Mouse (Mus musculus) embryonic facial prominence, embryonic 12.5 days (tissue): ENCODE results near the gene Phf21b. TPM values are rescaled to one million over a fixed set of nuclear protein-coding genes. Genes with fewer than 3 reads are reported as not detected.

Source experiments
- ATAC-seq: fragments of 200-750 bp; cut with Nextera tagmentation; 2 replicates; pipeline ENCODE4 v1.8.0; 2017; ENCODE audit not compliant: insufficient number of reproducible peaks, insufficient read depth, low FRiP score, low TSS enrichment
- H3K27ac ChIP-seq: fragments of 300-500 bp; sonication (generic); 2 replicates; pipeline ENCODE4 v1.5.1; 2016; ENCODE audit warnings: mild to moderate bottlenecking
- H3K27me3 ChIP-seq: fragments of 300-500 bp; sonication (generic); 2 replicates; pipeline ENCODE4 v1.6.1; 2016; ENCODE audit warnings: mild to moderate bottlenecking, moderate library complexity
- H3K36me3 ChIP-seq: fragments of 300-500 bp; sonication (generic); 2 replicates; pipeline ENCODE4 v1.6.1; 2016; ENCODE audit warnings: mild to moderate bottlenecking
- H3K4me1 ChIP-seq: fragments of 300-500 bp; sonication (generic); 2 replicates; pipeline ENCODE4 v1.6.1; 2016
- H3K4me2 ChIP-seq: fragments of 300-500 bp; sonication (generic); replicated peaks from 2 replicates; pipeline ENCODE4 v1.6.1; 2016; ENCODE audit warnings: mild to moderate bottlenecking, moderate library complexity
- H3K4me3 ChIP-seq: fragments of 300-500 bp; sonication (generic); 2 replicates; pipeline ENCODE4 v1.5.1; 2016; ENCODE audit warnings: mild to moderate bottlenecking
- H3K9ac ChIP-seq: fragments of 300-500 bp; sonication (generic); 2 replicates; pipeline ENCODE4 v1.6.1; 2016; ENCODE audit warnings: mild to moderate bottlenecking, moderate library complexity
- H3K9me3 ChIP-seq: fragments of 300-500 bp; sonication (generic); 2 replicates; pipeline ENCODE4 v1.6.1; 2016; ENCODE audit warnings: mild to moderate bottlenecking, moderate library complexity
- WGBS: fragments of 180-500 bp; shearing (Covaris S2); methylation state at CpG from one replicate; pipeline ENCODE4 v1.1.7; 2016; 5-methylcytosine and 5-hydroxymethylcytosine counted together
- polyA plus RNA-seq: library from polyadenylated mRNA; unstranded; fragments of >200 nt; fragmentation: Nextera tagmentation; extraction: Ambion mirVana; gene quantifications from 2 replicates; pipeline ENCODE4 v1.2.1, GENCODE M21; 2016

Gene Phf21b
- polyA plus RNA-seq, 1 experiment from 2014 or later, result 1.9 TPM

GRCm38 (mm10) chr15:84812831-84813357, 43.0 kb downstream of the Phf21b start:
- Histone ChIP-seq H3K27me3 (no peaks in the 10 kb centered on the region), H3K27ac (no peak overlapping the region), H3K4me1 (peaks cover 3% of the 10 kb centered on the region; the same call in 1 of the 2 replicates), H3K9me3 (no peaks in the 10 kb centered on the region), H3K36me3 (no peaks in the 10 kb centered on the region), H3K9ac (no peak overlapping the region), H3K4me3 (no peak overlapping the region), H3K4me2 (no peak overlapping the region)
- WGBS, result 77% methylated on average over 11 of the region's 11 CpGs
- no peak for ATAC-seq

GRCm38 (mm10) chr15:84811126-84811525, 44.7 kb downstream of the Phf21b start:
- 75% methylated on average over 5 of the region's 5 CpGs for WGBS
- ATAC-seq, result no peak
- no peaks in the 10 kb centered on the region for H3K27me3 ChIP-seq
- H3K4me2 ChIP-seq, result no peak overlapping the region
- no peak overlapping the region for H3K9ac ChIP-seq
- no peak overlapping the region for H3K4me3 ChIP-seq
- peaks cover 3% of the 10 kb centered on the region; the same call in 1 of the 2 replicates for H3K4me1 ChIP-seq
- no peaks in the 10 kb centered on the region for H3K36me3 ChIP-seq
- no peaks in the 10 kb centered on the region for H3K9me3 ChIP-seq
- H3K27ac ChIP-seq, result no peak overlapping the region

- Histone ChIP-seq H3K4me1 (no peaks in the 10 kb centered on the region), H3K36me3 (peaks cover 10% of the 10 kb centered on the region; the same call in 1 of the 2 replicates), H3K4me3 (no peak overlapping the region), H3K9ac (no peak overlapping the region), H3K9me3 (no peaks in the 10 kb centered on the region), H3K27me3 (no peaks in the 10 kb centered on the region), H3K4me2 (no peak overlapping the region), H3K27ac (no peak overlapping the region)
- WGBS, result 84% methylated on average over 21 of the region's 21 CpGs
- no peak for ATAC-seq
These were observed 46.4 kb downstream of the Phf21b start for GRCm38 (mm10) chr15:84809275-84809952.

- Histone ChIP-seq H3K27me3 (no peaks in the 10 kb centered on the region), H3K4me3 (no peak overlapping the region), H3K36me3 (peaks cover 24% of the 10 kb centered on the region; the same call in 1 of the 2 replicates), H3K4me1 (no peaks in the 10 kb centered on the region), H3K27ac (no peak overlapping the region), H3K9me3 (no peaks in the 10 kb centered on the region), H3K4me2 (no peak overlapping the region), H3K9ac (no peak overlapping the region)
- no peak for ATAC-seq
- 58% methylated on average over 3 of the region's 3 CpGs for WGBS
These were observed 52.2 kb downstream of the Phf21b start for GRCm38 (mm10) chr15:84803685-84804084.

GRCm38 (mm10) chr15:84800132-84800531, 55.7 kb downstream of the Phf21b start:
- Histone ChIP-seq H3K9me3 (no peaks in the 10 kb centered on the region), H3K4me2 (no peak overlapping the region), H3K4me1 (no peaks in the 10 kb centered on the region), H3K36me3 (peaks cover 44% of the 10 kb centered on the region), H3K4me3 (no peak overlapping the region), H3K27me3 (no peaks in the 10 kb centered on the region), H3K9ac (no peak overlapping the region), H3K27ac (no peak overlapping the region)
- no peak for ATAC-seq
- 90% methylated on average over 5 of the region's 5 CpGs for WGBS

GRCm38 (mm10) chr15:84793649-84794048, 62.2 kb downstream of the Phf21b start:
- no peak overlapping the region for H3K4me2 ChIP-seq
- no peak overlapping the region for H3K27ac ChIP-seq
- H3K27me3 ChIP-seq, result no peaks in the 10 kb centered on the region
- no peak overlapping the region for H3K4me3 ChIP-seq
- no peaks in the 10 kb centered on the region for H3K4me1 ChIP-seq
- WGBS, result 77% methylated on average over 5 of the region's 5 CpGs
- ATAC-seq, result no peak
- H3K9ac ChIP-seq, result no peak overlapping the region
- H3K36me3 ChIP-seq, result peaks cover 31% of the 10 kb centered on the region
- no peaks in the 10 kb centered on the region for H3K9me3 ChIP-seq

GRCm38 (mm10) chr15:84787161-84787560, 68.7 kb downstream of the Phf21b start:
- H3K9me3 ChIP-seq, result no peaks in the 10 kb centered on the region
- 86% methylated on average over 10 of the region's 10 CpGs for WGBS

GRCm38 (mm10) chr15:84784812-84785211, 71.0 kb downstream of the Phf21b start:
- H3K4me3 ChIP-seq, result no peak overlapping the region
- 96% methylated on average over 16 of the region's 16 CpGs for WGBS
- no peaks in the 10 kb centered on the region for H3K27me3 ChIP-seq
- H3K9ac ChIP-seq, result no peak overlapping the region
- H3K4me2 ChIP-seq, result no peak overlapping the region
- no peaks in the 10 kb centered on the region for H3K4me1 ChIP-seq
- H3K36me3 ChIP-seq, result 0 out of 2 replicates have a peak, but pooled peaks cover 8% of the 10 kb centered on the region
- H3K9me3 ChIP-seq, result no peaks in the 10 kb centered on the region
- H3K27ac ChIP-seq, result no peak overlapping the region
- no peak for ATAC-seq

More at GRCm38 (mm10) chr15:84787161-84787560, 68.7 kb downstream of the Phf21b start:
- no peak overlapping the region for H3K4me2 ChIP-seq
- H3K27ac ChIP-seq, result no peak overlapping the region
- H3K4me1 ChIP-seq, result no peaks in the 10 kb centered on the region
- no peak overlapping the region for H3K4me3 ChIP-seq
- no peaks in the 10 kb centered on the region for H3K27me3 ChIP-seq
- peaks cover 15% of the 10 kb centered on the region; the same call in 1 of the 2 replicates for H3K36me3 ChIP-seq
- no peak overlapping the region for H3K9ac ChIP-seq
- no peak for ATAC-seq

GRCm38 (mm10) chr15:84778587-84778986, 77.3 kb downstream of the Phf21b start:
- Histone ChIP-seq H3K27me3 (no peaks in the 10 kb centered on the region), H3K4me1 (peaks cover 14% of the 10 kb centered on the region), H3K9ac (no peak overlapping the region), H3K36me3 (no peaks in the 10 kb centered on the region), H3K4me2 (no peak overlapping the region), H3K27ac (no peak overlapping the region), H3K4me3 (no peak overlapping the region), H3K9me3 (no peaks in the 10 kb centered on the region)
- ATAC-seq, result no peak
- WGBS, result 51% methylated on average over 5 of the region's 5 CpGs

- peak overlapping the region; percentile 60; the same call in 1 of the 2 replicates for H3K27ac ChIP-seq
- WGBS, result 44% methylated on average over 20 of the region's 20 CpGs
- no peak overlapping the region for H3K9ac ChIP-seq
- no peak for ATAC-seq
- no peak overlapping the region for H3K4me3 ChIP-seq
- H3K36me3 ChIP-seq, result no peaks in the 10 kb centered on the region
- no peaks in the 10 kb centered on the region for H3K9me3 ChIP-seq
- peaks cover 26% of the 10 kb centered on the region for H3K4me1 ChIP-seq
- no peaks in the 10 kb centered on the region for H3K27me3 ChIP-seq
- peak overlapping the region; percentile 28 for H3K4me2 ChIP-seq
These were observed 80.3 kb downstream of the Phf21b start for GRCm38 (mm10) chr15:84775421-84776174.

- 80% methylated on average over 21 of the region's 21 CpGs for WGBS
- no peak for ATAC-seq
- H3K27ac ChIP-seq, result no peak overlapping the region
These were observed 83.4 kb downstream of the Phf21b start for GRCm38 (mm10) chr15:84772191-84773111.

More at GRCm38 (mm10) chr15:84772191-84773111, 83.4 kb downstream of the Phf21b start:
- H3K36me3 ChIP-seq, result no peaks in the 10 kb centered on the region
- H3K4me3 ChIP-seq, result no peak overlapping the region
- H3K27me3 ChIP-seq, result no peaks in the 10 kb centered on the region
- H3K4me2 ChIP-seq, result no peak overlapping the region
- H3K9ac ChIP-seq, result no peak overlapping the region
- peaks cover 26% of the 10 kb centered on the region for H3K4me1 ChIP-seq
- H3K9me3 ChIP-seq, result no peaks in the 10 kb centered on the region
